Mouse (Mus musculus) lung, postnatal 0 days (tissue): ENCODE measurements around the gene Dppa4. TPM values are rescaled to one million over a fixed set of nuclear protein-coding genes. Genes with fewer than 3 reads are reported as not detected.

Source experiments
- ATAC-seq: fragments of 200-750 bp; cut with Nextera tagmentation; 2 replicates; pipeline ENCODE4 v1.8.0; 2017; ENCODE audit warnings: moderate library complexity
- DNase-seq: peaks from one replicate; pipeline ENCODE4 v3.0.0-alpha.2; 2016; ENCODE audit warnings: low spot score
- H3K27ac ChIP-seq: fragments of 300-500 bp; sonication (generic); 2 replicates; pipeline ENCODE4 v1.5.1; 2014; ENCODE audit warnings: antibody characterized with exemption, mild to moderate bottlenecking, low read length, mixed read lengths
- H3K27me3 ChIP-seq: fragments of 300-500 bp; sonication (generic); replicated peaks from 2 replicates; pipeline ENCODE4 v1.6.1; 2014; ENCODE audit warnings: low read length, mixed read lengths; ENCODE audit not compliant: insufficient read depth
- H3K36me3 ChIP-seq: fragments of 300-500 bp; sonication (generic); 2 replicates; pipeline ENCODE4 v1.6.1; 2014; ENCODE audit warnings: low read length, mixed read lengths; ENCODE audit not compliant: insufficient read depth
- H3K4me1 ChIP-seq: fragments of 300-500 bp; sonication (generic); 2 replicates; pipeline ENCODE4 v1.6.1; 2014; ENCODE audit warnings: antibody characterized with exemption, low read depth, low read length, mixed read lengths; ENCODE audit not compliant: insufficient read depth
- H3K4me2 ChIP-seq: fragments of 300-500 bp; sonication (generic); replicated peaks from 2 replicates; pipeline ENCODE4 v1.6.1; 2014; ENCODE audit warnings: low read depth, mild to moderate bottlenecking, low read length, moderate library complexity, mixed read lengths
- H3K4me3 ChIP-seq: fragments of 300-500 bp; sonication (generic); 2 replicates; pipeline ENCODE4 v1.5.1; 2014; ENCODE audit warnings: low read depth, low read length
- H3K9ac ChIP-seq: fragments of 300-500 bp; sonication (generic); replicated peaks from 2 replicates; pipeline ENCODE4 v1.6.1; 2014; ENCODE audit warnings: low read depth, mild to moderate bottlenecking
- H3K9me3 ChIP-seq: fragments of 300-500 bp; sonication (generic); 2 replicates; pipeline ENCODE4 v1.6.1; 2016; ENCODE audit warnings: low read length, mixed read lengths
- CTCF ChIP-seq: IDR thresholded peaks from 2 replicates; pipeline ENCODE4 v1.5.1; 2016; ENCODE audit warnings: antibody characterized with exemption, mild to moderate bottlenecking
- EP300 ChIP-seq: IDR thresholded peaks from 2 replicates; pipeline ENCODE4 v1.6.1; 2016; ENCODE audit warnings: antibody characterized with exemption, mild to moderate bottlenecking, control low read depth
- WGBS: fragments of 180-500 bp; shearing (Covaris S2); extraction: QIAGEN DNeasy Blood & Tissue Kit; methylation state at CpG from one replicate; pipeline ENCODE4 v1.1.7; 2014; 5-methylcytosine and 5-hydroxymethylcytosine counted together
- polyA plus RNA-seq: library from polyadenylated mRNA; unstranded; fragments of >200 nt; fragmentation: Nextera tagmentation; extraction: Ambion mirVana; gene quantifications from 2 replicates; pipeline ENCODE4 v1.2.1, GENCODE M21; 2015

Gene Dppa4
- polyA plus RNA-seq, 1 experiment from 2014 or later = not detected

DNA sequence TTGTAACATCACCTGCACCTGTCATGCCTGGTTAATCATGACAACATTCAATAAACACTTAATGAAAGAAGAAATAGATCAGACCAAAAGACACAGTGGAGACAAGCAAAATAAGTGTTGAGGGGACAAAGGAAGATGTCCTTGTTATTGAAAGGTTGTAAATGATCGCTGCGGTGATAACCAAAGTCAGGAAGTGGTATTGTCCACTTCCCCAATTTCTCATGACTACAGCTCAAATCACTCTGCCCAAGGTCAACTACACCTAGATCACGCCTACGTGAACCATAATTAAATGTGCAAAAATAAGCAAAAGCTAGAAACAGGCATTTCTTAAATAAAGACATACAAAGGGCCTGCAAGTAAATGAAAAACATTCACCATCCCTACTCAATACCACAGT lies 24.0 kb upstream of the Dppa4 start:
- ATAC-seq = no peak
- no peak overlapping the region for H3K9ac ChIP-seq
- H3K4me1 ChIP-seq = no peaks in the 10 kb centered on the region
- no peak overlapping the region for H3K4me3 ChIP-seq
- H3K36me3 ChIP-seq = no peaks in the 10 kb centered on the region
- no peak overlapping the region for H3K27ac ChIP-seq
- TF ChIP-seq CTCF = no peak
- TF ChIP-seq EP300 = no peak
- no peak for DNase-seq
- WGBS = 91% methylated on average over 4 of the region's 4 CpGs
- H3K9me3 ChIP-seq = no peaks in the 10 kb centered on the region
- H3K4me2 ChIP-seq = no peak overlapping the region
- H3K27me3 ChIP-seq = no peaks in the 10 kb centered on the region

DNA sequence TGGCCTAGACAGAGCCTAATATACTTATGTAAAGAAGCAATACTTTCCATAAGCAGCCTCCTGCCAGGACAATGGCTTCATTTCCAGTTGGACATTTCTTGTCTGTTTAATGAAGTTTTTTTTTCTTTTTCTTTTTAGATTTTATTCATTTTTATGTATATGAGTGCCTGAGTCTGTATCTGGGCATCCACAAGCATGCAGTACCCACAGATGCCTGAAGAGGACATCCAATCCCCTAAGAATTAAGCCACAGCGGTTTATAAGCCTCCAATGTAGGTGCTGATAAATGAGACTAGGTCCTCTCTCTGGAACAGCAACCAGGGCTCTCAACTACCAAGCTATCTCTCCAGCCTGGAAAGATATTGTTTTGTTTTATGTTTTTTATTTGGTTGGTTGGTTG lies 20.6 kb upstream of the Dppa4 start:
- ATAC-seq (no peak), DNase-seq (no peak)
- no peak overlapping the region for H3K4me2 ChIP-seq
- no peaks in the 10 kb centered on the region for H3K27me3 ChIP-seq
- H3K36me3 ChIP-seq = no peaks in the 10 kb centered on the region
- no peak for TF ChIP-seq CTCF
- TF ChIP-seq EP300 = no peak
- WGBS = 75% methylated on average over 1 of the region's 1 CpGs
- H3K4me3 ChIP-seq = no peak overlapping the region
- no peaks in the 10 kb centered on the region for H3K4me1 ChIP-seq
- no peaks in the 10 kb centered on the region for H3K9me3 ChIP-seq
- no peak overlapping the region for H3K27ac ChIP-seq
- H3K9ac ChIP-seq = no peak overlapping the region

DNA sequence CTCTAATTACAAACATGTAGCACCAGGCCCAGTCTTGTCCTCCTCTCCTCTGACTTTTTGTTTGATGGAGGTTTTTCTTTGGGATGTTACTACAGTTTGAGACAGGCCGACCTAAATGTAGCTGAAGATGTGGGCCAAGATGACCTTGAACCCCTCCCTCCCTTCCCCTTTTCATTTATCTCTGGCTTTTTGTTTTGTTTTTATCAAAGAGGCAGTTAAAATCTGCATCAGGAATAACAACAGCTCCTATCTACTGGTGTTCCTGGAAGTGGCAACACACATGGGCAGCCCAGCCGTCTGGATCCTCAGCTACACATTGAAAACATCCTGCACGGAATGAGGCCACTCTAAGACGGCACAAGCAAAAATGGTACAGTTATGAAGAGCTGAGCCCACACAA lies 17.7 kb upstream of the Dppa4 start:
- 61% methylated on average over 4 of the region's 4 CpGs for WGBS
- no peaks in the 10 kb centered on the region for H3K9me3 ChIP-seq

DNA sequence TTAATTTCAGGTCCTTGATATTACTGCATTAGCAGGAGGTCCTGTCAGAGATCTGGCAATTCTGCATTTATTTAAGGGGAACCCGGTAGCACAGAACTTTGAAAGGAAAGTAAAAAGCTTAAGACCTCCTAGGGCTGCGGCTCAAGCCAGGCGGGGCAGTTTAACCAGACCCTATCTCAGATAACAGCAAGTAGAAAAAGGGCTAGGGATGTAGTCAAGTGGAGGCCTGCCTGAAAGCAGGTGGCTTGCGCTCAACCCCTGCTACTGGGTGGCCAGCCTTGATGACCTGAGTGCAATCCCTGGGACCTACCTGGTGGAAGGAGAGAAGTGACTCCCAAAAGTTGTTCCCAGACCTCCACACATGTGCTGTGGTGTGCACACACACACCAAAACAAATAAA lies 6.6 kb upstream of the Dppa4 start:
- Histone ChIP-seq H3K4me3 (no peak overlapping the region), H3K9ac (no peak overlapping the region), H3K36me3 (no peaks in the 10 kb centered on the region), H3K27me3 (no peaks in the 10 kb centered on the region), H3K27ac (no peak overlapping the region), H3K9me3 (no peaks in the 10 kb centered on the region), H3K4me2 (no peak overlapping the region), H3K4me1 (no peaks in the 10 kb centered on the region)
- TF ChIP-seq EP300 (no peak), CTCF (no peak)
- DNase-seq (no peak), ATAC-seq (no peak)
- WGBS = 62% methylated on average over 4 of the region's 4 CpGs

More for the DNA sequence above, 17.7 kb upstream of the Dppa4 start:
- no peaks in the 10 kb centered on the region for H3K36me3 ChIP-seq
- DNase-seq = no peak
- no peak for TF ChIP-seq CTCF
- no peak for TF ChIP-seq EP300
- H3K9ac ChIP-seq = no peak overlapping the region
- H3K4me2 ChIP-seq = no peak overlapping the region
- H3K4me1 ChIP-seq = no peaks in the 10 kb centered on the region
- no peak overlapping the region for H3K27ac ChIP-seq
- H3K27me3 ChIP-seq = no peaks in the 10 kb centered on the region
- H3K4me3 ChIP-seq = no peak overlapping the region
- no peak for ATAC-seq

DNA sequence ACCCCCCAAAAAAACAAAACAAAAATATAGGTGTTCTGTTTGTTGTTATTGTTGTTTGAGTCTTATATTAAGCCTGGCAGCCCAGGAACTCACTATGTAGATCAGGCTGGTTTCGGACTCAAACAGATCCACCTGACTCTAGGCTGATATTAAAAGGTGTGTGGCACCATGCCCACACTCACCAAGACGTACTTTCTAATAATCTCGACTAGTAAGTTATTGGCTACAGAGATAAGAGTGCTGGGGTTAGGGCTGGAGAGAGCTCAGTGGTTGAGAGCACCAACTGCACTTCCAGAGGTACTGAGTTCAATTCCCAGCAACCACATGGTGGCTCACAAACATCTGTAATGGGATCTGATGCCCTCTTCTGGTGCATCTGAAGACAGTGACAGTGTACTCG lies 2.6 kb upstream of the Dppa4 start:
- Histone ChIP-seq H3K4me2 (no peak overlapping the region), H3K4me3 (no peak overlapping the region), H3K9ac (no peak overlapping the region), H3K27me3 (no peaks in the 10 kb centered on the region), H3K36me3 (no peaks in the 10 kb centered on the region), H3K9me3 (no peaks in the 10 kb centered on the region), H3K4me1 (no peaks in the 10 kb centered on the region), H3K27ac (no peak overlapping the region)
- 88% methylated on average over 4 of the region's 4 CpGs for WGBS
- ATAC-seq (no peak), DNase-seq (no peak)
- TF ChIP-seq CTCF = no peak
- no peak for TF ChIP-seq EP300

DNA sequence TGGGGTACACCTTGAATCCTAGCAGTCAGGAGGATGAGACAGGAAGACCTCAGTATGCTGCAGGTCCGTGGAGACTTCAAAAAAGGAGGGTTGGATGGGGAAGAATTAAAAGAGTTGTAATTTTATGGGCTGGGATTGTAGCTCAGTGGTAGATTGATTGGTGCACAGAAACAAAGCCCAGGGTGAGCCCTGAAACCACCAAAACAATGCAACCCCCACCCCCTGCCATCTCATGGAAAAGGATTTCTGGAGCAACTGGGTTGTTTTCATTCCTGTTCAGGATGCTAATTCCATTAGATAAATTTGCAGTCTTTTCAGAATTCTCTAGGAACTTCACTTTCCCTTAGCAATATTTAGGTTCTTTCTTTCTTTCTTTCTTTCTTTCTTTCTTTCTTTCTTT lies 732 bp upstream of the Dppa4 start:
- Histone ChIP-seq H3K36me3 (no peaks in the 10 kb centered on the region), H3K9ac (no peak overlapping the region), H3K4me1 (no peaks in the 10 kb centered on the region), H3K27me3 (no peaks in the 10 kb centered on the region), H3K4me3 (no peak overlapping the region), H3K27ac (no peak overlapping the region), H3K9me3 (no peaks in the 10 kb centered on the region), H3K4me2 (no peak overlapping the region)
- TF ChIP-seq CTCF (no peak), EP300 (no peak)
- ATAC-seq = no peak
- DNase-seq = no peak
- 67% methylated on average over 1 of the region's 1 CpGs for WGBS

DNA sequence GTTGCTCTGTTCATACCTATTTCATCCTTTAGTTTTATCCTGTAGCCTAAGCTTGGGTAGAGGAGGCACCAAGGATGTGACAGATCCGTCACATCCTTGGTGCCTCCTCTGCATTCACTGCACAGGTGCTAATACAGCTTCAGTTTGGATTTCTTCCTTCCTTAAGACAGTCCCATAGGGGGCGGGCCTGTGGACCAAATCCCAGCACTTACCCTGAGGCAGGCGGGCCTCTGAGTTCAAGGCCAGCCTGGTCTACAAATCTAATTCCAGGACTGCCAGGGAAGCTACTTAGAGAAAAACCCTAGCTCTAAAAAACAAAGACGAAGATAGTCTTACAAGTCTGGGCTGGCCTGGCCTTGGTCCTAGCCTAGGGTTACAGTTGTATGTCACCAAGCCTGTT lies 2.0 kb downstream of the Dppa4 start:
- no peaks in the 10 kb centered on the region for H3K9me3 ChIP-seq
- H3K27ac ChIP-seq = no peak overlapping the region
- DNase-seq = no peak
- WGBS = 89% methylated on average over 4 of the region's 4 CpGs
- ATAC-seq = no peak
- no peak overlapping the region for H3K9ac ChIP-seq
- H3K4me2 ChIP-seq = no peak overlapping the region
- no peak for TF ChIP-seq CTCF
- no peak for TF ChIP-seq EP300
- H3K27me3 ChIP-seq = no peaks in the 10 kb centered on the region
- no peak overlapping the region for H3K4me3 ChIP-seq
- no peaks in the 10 kb centered on the region for H3K4me1 ChIP-seq
- H3K36me3 ChIP-seq = no peaks in the 10 kb centered on the region
